Comparison of ENCODE assay signal across 7 mouse cellular contexts in the genomic region with DNA sequence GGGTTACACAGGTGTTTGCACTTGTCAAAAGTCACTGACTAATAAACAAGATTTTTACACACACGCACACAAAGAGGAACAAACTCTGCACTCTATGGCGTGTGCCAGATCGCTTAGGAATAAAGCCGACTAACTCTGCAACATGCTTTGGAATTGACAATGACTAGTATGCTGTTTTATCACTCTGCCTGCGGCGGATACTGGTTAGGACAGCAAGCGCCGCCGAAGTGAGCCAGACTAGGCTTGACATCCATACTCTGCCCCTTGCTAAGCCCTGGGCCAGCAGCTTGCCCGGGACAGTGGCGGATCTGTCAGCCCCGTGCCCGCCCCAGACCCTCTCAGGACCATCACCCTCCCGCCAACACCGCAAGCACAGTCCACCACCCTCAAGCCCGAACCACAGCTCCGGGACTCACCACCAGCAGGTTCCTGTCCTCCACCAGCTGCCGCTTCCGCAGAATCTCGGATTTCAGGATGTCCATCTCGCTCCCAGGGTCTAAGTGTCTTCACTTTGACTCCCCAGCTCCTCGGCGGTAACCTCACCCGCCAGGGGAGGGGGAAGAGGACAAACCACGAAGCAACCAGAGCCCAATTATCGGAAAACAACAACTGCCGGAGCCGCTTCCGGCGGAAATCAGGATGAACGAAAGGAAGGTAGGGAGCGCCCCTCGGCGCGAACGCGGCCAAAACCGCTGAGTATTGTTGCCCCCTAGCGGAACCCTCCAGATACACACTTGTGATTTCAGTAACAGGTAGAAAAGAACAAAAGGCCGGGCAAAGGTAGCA. TPM values are rescaled to one million over a fixed set of nuclear protein-coding genes. Genes with fewer than 3 reads are reported as not detected.
DNase-seq lines count a peak whose midpoint lies in the region; ATAC-seq lines count a peak whose summit lies in the region.

A gene (minus strand): TSS at position 614 of the 786 bp plus-strand sequence.

- H3K36me3 ChIP-seq in embryonic facial prominence, embryonic 11.5 days (replicated peaks; ENCODE audit: control insufficient read depth, insufficient read depth, low read depth, low read length) = no peaks in the 10 kb centered on the region
- peaks cover 3% of the 10 kb centered on the region; the same call in 1 of the 2 replicates for H3K36me3 ChIP-seq in limb, embryonic 11.5 days (ENCODE audit: control insufficient read depth, insufficient read depth, low read length)
- peaks cover 9% of the 10 kb centered on the region for H3K36me3 ChIP-seq in midbrain, embryonic 14.5 days (ENCODE audit: control insufficient read depth, insufficient read depth, low read length)

- peak; percentile 86 for ATAC-seq in embryonic facial prominence, embryonic 11.5 days (replicated peaks; ENCODE audit: insufficient number of reproducible peaks, low FRiP score, low TSS enrichment, low read depth)
- ATAC-seq in limb, embryonic 11.5 days (ENCODE audit: insufficient number of reproducible peaks, low FRiP score, low TSS enrichment, low read depth) = peak; percentile 73
- ATAC-seq in midbrain, embryonic 14.5 days (ENCODE audit: low FRiP score, low TSS enrichment) = peak; percentile 86

- H3K4me3 ChIP-seq in embryonic facial prominence, embryonic 11.5 days (ENCODE audit: low read depth, low read length) = peak within 1 kb of the TSS; percentile 73
- peak within 1 kb of the TSS; percentile 87 for H3K4me3 ChIP-seq in limb, embryonic 11.5 days (ENCODE audit: low read depth, low read length)
- peak within 1 kb of the TSS; percentile 89 for H3K4me3 ChIP-seq in midbrain, embryonic 14.5 days (replicated peaks; ENCODE audit: low read depth, low read length)

- peak; percentile 94 for DNase-seq in adrenal gland, postnatal 14 days
- DNase-seq in embryonic facial prominence, embryonic 11.5 days (ENCODE audit: low spot score) = peak; percentile 97
- peak; percentile 98 for DNase-seq in heart, adult 11 months
- DNase-seq in kidney, adult 18-20 months = peak; percentile 91
- DNase-seq in limb, embryonic 11.5 days (ENCODE audit: low spot score) = peak; percentile 94
- peak; percentile 98 for DNase-seq in midbrain, embryonic 14.5 days
- DNase-seq in spleen, adult 18-20 months = peak; percentile 71 to 83

- H3K4me2 ChIP-seq in embryonic facial prominence, embryonic 11.5 days (ENCODE audit: low read depth, low read length) = peak within 1 kb of the TSS; percentile 29
- peak within 1 kb of the TSS; percentile 45 for H3K4me2 ChIP-seq in limb, embryonic 11.5 days (ENCODE audit: low read depth, severe bottlenecking)
- peak within 1 kb of the TSS; percentile 80 for H3K4me2 ChIP-seq in midbrain, embryonic 14.5 days (ENCODE audit: low read length)

- H3K27me3 ChIP-seq in embryonic facial prominence, embryonic 11.5 days (ENCODE audit: control insufficient read depth, insufficient read depth, low read length) = no peaks in the 10 kb centered on the region
- H3K27me3 ChIP-seq in limb, embryonic 11.5 days (ENCODE audit: control insufficient read depth, insufficient read depth, low read length) = no peaks in the 10 kb centered on the region
- H3K27me3 ChIP-seq in midbrain, embryonic 14.5 days (ENCODE audit: control insufficient read depth, insufficient read depth, low read length) = no peaks in the 10 kb centered on the region

- H3K4me1 ChIP-seq in embryonic facial prominence, embryonic 11.5 days (ENCODE audit: control insufficient read depth, insufficient read depth, low read length) = no peaks in the 10 kb centered on the region
- H3K4me1 ChIP-seq in limb, embryonic 11.5 days (ENCODE audit: control insufficient read depth, insufficient read depth, low read length) = peaks cover 4% of the 10 kb centered on the region; the same call in 1 of the 2 replicates
- peaks cover 6% of the 10 kb centered on the region; the same call in 1 of the 2 replicates for H3K4me1 ChIP-seq in midbrain, embryonic 14.5 days (ENCODE audit: control insufficient read depth, insufficient read depth, low read length)

- H3K9me3 ChIP-seq in embryonic facial prominence, embryonic 11.5 days (replicated peaks; ENCODE audit: control insufficient read depth, low read length) = no peaks in the 10 kb centered on the region
- H3K9me3 ChIP-seq in limb, embryonic 11.5 days (ENCODE audit: control insufficient read depth, low read length) = no peaks in the 10 kb centered on the region
- no peaks in the 10 kb centered on the region for H3K9me3 ChIP-seq in midbrain, embryonic 14.5 days (ENCODE audit: control insufficient read depth, low read length)

- WGBS in embryonic facial prominence, embryonic 11.5 days = 2% methylated on average over 40 of the region's 40 CpGs
- 2% methylated on average over 40 of the region's 40 CpGs for WGBS in limb, embryonic 11.5 days
- WGBS in midbrain, embryonic 14.5 days = 2% methylated on average over 40 of the region's 40 CpGs

- H3K9ac ChIP-seq in embryonic facial prominence, embryonic 11.5 days (replicated peaks; ENCODE audit: low read length) = peak within 1 kb of the TSS; percentile 77
- peak within 1 kb of the TSS; percentile 76 for H3K9ac ChIP-seq in limb, embryonic 11.5 days (ENCODE audit: low read length)
- H3K9ac ChIP-seq in midbrain, embryonic 14.5 days (replicated peaks; ENCODE audit: low read length) = peak within 1 kb of the TSS; percentile 90

- no peak within 1 kb of the TSS for H3K27ac ChIP-seq in embryonic facial prominence, embryonic 11.5 days (replicated peaks; ENCODE audit: low read depth, low read length)
- H3K27ac ChIP-seq in limb, embryonic 11.5 days (replicated peaks; ENCODE audit: low read depth, low read length) = no peak within 1 kb of the TSS
- H3K27ac ChIP-seq in midbrain, embryonic 14.5 days (replicated peaks; ENCODE audit: low read depth, low read length) = peak within 1 kb of the TSS; percentile 79

RNA-seq across cellular contexts. Expression of the gene that starts here (rescaled TPM):
- total RNA-seq in adrenal gland, postnatal 14 days (2021) = 42.3 and 45.2 TPM in 2 replicates
- 37.7 and 41.9 TPM in 2 replicates for polyA plus RNA-seq in embryonic facial prominence, embryonic 11.5 days (2014; fragmentation: Nextera tagmentation; extraction: Ambion mirVana)
- polyA plus RNA-seq in limb, embryonic 11.5 days (2014; fragmentation: Nextera tagmentation; extraction: Ambion mirVana) = 38.9 and 41.5 TPM in 2 replicates
- polyA plus RNA-seq in midbrain, embryonic 14.5 days (2014; fragmentation: Nextera tagmentation; extraction: Ambion mirVana) = 41.0 and 49.1 TPM in 2 replicates

Comparison
In these comparisons a context has a peak if more than half of its experiments do, and no peak if none do; other contexts are left out.
1. H3K4me2 ChIP-seq: peak in every context shown above with its lines; median percentile 80 in midbrain, embryonic 14.5 days; 45 in limb, embryonic 11.5 days; 29 in embryonic facial prominence, embryonic 11.5 days.